ENCODE assay signal across 32 mouse cellular contexts in the genomic region with DNA sequence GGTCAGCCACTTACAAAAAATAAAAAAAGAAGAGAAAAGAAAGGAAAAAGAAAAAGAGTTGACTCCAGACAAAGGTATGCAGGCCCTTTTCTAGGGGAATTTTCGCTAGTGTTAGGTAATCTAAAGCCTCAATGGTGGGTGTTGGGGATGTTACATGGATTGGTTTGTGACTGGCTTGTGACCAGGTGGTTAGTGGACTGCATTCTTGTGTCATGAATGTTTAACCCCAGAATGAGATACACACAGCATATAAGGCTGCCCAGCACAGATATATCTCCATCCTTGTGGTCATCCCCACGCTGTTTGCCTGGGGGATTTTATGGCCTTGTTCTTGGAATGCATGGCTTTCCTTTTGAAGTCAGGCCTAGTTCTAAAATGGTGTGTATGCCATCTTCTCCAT. TPM values are rescaled to one million over a fixed set of nuclear protein-coding genes. Genes with fewer than 3 reads are reported as not detected.
A peak's percentile ranks its signal among the peaks of the same experiment; 100 is the strongest.
DNase-seq lines count a peak whose midpoint lies in the region; ATAC-seq and TF ChIP-seq lines count a peak whose summit lies in the region.
"Had no signal": no experiment of that assay in that cellular context is flagged by ENCODE, and none has a peak within 500 bp of the region (broad histone marks: within the 10 kb centered on the region; RNA-seq: fewer than 3 reads in every experiment).

No protein-coding gene starts in this region.

- H3K4me2 ChIP-seq in kidney, embryonic 14.5 days (replicated peaks; ENCODE audit: low read depth, low read length), result no peak overlapping the region
- H3K4me2 ChIP-seq in kidney, embryonic 16.5 days (replicated peaks; ENCODE audit: low read depth, low read length), result no peak overlapping the region
- H3K4me2 ChIP-seq: heart, embryonic 12.5 days; midbrain, embryonic 13.5 days had no signal

- H3K9me3 ChIP-seq in kidney, embryonic 14.5 days (ENCODE audit: control insufficient read depth, low read length), result no peaks in the 10 kb centered on the region
- no peaks in the 10 kb centered on the region for H3K9me3 ChIP-seq in MEL (replicated peaks; ENCODE audit: insufficient read depth, low read length)
- peaks cover 4% of the 10 kb centered on the region for H3K9me3 ChIP-seq in kidney, embryonic 16.5 days (ENCODE audit: low read length)
- no peaks in the 10 kb centered on the region for H3K9me3 ChIP-seq in hindbrain, embryonic 10.5 days
- H3K9me3 ChIP-seq: heart, embryonic 12.5 days; midbrain, embryonic 13.5 days had no signal

- TF ChIP-seq EP300 in MEL (IDR thresholded peaks at IDR 0.05; ENCODE audit: low read depth in 1 of 2, low read length in 2 of 2), result no peak

- H3K27ac ChIP-seq in kidney, embryonic 14.5 days (ENCODE audit: low read depth, low read length), result no peak overlapping the region; the same call in 1 of the 2 replicates
- H3K27ac ChIP-seq in MEL (ENCODE audit: control insufficient read depth, low read depth, low read length), result peak overlapping the region; percentile 67
- H3K27ac ChIP-seq in kidney, embryonic 16.5 days (ENCODE audit: low read length), result peak overlapping the region; percentile 91
- H3K27ac ChIP-seq in hindbrain, embryonic 10.5 days, result no peak overlapping the region
- H3K27ac ChIP-seq: midbrain, embryonic 13.5 days had no signal

- TF ChIP-seq POLR2A in MEL (IDR thresholded peaks at IDR 0.05; ENCODE audit: control insufficient read depth in 1 of 2, insufficient read depth in 1 of 2, low read depth in 1 of 2, low read length in 2 of 2, poor library complexity in 1 of 2), result no peak

- DNase-seq in kidney, adult 18-20 months, result peak; percentile 45
- peak; percentile 67 for DNase-seq in 3134 (ENCODE audit: extremely low read depth, insufficient read length, low spot score)
- DNase-seq in MEL (ENCODE audit: low read depth, low spot score), result no peak
- no peak for DNase-seq in hindbrain, embryonic 10.5 days (ENCODE audit: low spot score)
- DNase-seq in ovary, postnatal 14 days (ENCODE audit: low spot score), result no peak
- DNase-seq: adrenal gland, postnatal 36 days; B cell, adult 2 months; cerebellum, adult 11 months; cerebellum, postnatal 10 days; forebrain, postnatal 0 days; gastrocnemius, postnatal 14 days; heart, adult 18-20 months; heart, postnatal 10 days; layer of hippocampus, adult 9-11 months; left cerebral cortex, postnatal 4 days; liver; lung, adult 2 months; lung, postnatal 14 days; right cerebral cortex, postnatal 14 days had no signal

- TF ChIP-seq CTCF in MEL (IDR thresholded peaks at IDR 0.05 in 2 of 3, conservative IDR thresholded peaks at IDR 0.05 in 1 of 3; ENCODE audit: control insufficient read depth in 1 of 3, insufficient read depth in 1 of 3, low read depth in 2 of 3, low read length in 3 of 3, poor library complexity in 1 of 3, severe bottlenecking in 1 of 3), result no peak

- peaks cover 12% of the 10 kb centered on the region; the same call in 1 of the 2 replicates for H3K36me3 ChIP-seq in kidney, embryonic 14.5 days (ENCODE audit: control insufficient read depth, insufficient read depth, low read length)
- peaks cover 0 to 39% of the 10 kb centered on the region in 2 experiments; a peak in 2 of 4 replicates for H3K36me3 ChIP-seq in MEL (ENCODE audit: control insufficient read depth in 1 of 2, insufficient read depth in 2 of 2, low read length in 2 of 2)
- H3K36me3 ChIP-seq in kidney, embryonic 16.5 days (ENCODE audit: insufficient read depth, low read length), result peaks cover 33% of the 10 kb centered on the region
- H3K36me3 ChIP-seq in hindbrain, embryonic 10.5 days, result peaks cover 44% of the 10 kb centered on the region

- H3K4me3 ChIP-seq in kidney, embryonic 14.5 days (ENCODE audit: low read length), result no peak overlapping the region
- no peak overlapping the region for H3K4me3 ChIP-seq in MEL (ENCODE audit: control insufficient read depth in 1 of 2, insufficient read depth in 1 of 2, low read depth in 2 of 2, low read length in 2 of 2)
- H3K4me3 ChIP-seq in kidney, embryonic 16.5 days (ENCODE audit: low read length), result no peak overlapping the region
- no peak overlapping the region for H3K4me3 ChIP-seq in hindbrain, embryonic 10.5 days
- H3K4me3 ChIP-seq: heart, embryonic 12.5 days; midbrain, embryonic 13.5 days had no signal

- 76% methylated on average over 2 of the region's 2 CpGs for WGBS in kidney, embryonic 14.5 days
- WGBS in kidney, embryonic 16.5 days, result 75% methylated on average over 2 of the region's 2 CpGs
- 85% methylated on average over 2 of the region's 2 CpGs for WGBS in hindbrain, embryonic 10.5 days

- ATAC-seq in kidney, embryonic 14.5 days (ENCODE audit: low FRiP score, low TSS enrichment), result no peak
- no peak for ATAC-seq in kidney, embryonic 16.5 days (ENCODE audit: low FRiP score, low TSS enrichment)
- ATAC-seq: forebrain, postnatal 0 days; midbrain, embryonic 13.5 days had no signal

- H3K79me2 ChIP-seq in MEL (ENCODE audit: control insufficient read depth, insufficient read depth, low read length, poor library complexity), result no peaks in the 10 kb centered on the region; the same call in 1 of the 2 replicates

- H3K27me3 ChIP-seq in kidney, embryonic 14.5 days (ENCODE audit: control insufficient read depth, insufficient read depth, low read length), result no peaks in the 10 kb centered on the region
- no peaks in the 10 kb centered on the region for H3K27me3 ChIP-seq in MEL (ENCODE audit: control insufficient read depth in 1 of 2, insufficient read depth in 2 of 2, low read length in 2 of 2)
- no peaks in the 10 kb centered on the region for H3K27me3 ChIP-seq in kidney, embryonic 16.5 days (ENCODE audit: insufficient read depth, low read length)
- no peaks in the 10 kb centered on the region for H3K27me3 ChIP-seq in hindbrain, embryonic 10.5 days (ENCODE audit: insufficient read depth, poor library complexity, severe bottlenecking)
- H3K27me3 ChIP-seq: heart, embryonic 12.5 days; midbrain, embryonic 13.5 days had no signal

- no peak overlapping the region for H3K9ac ChIP-seq in kidney, embryonic 14.5 days (ENCODE audit: low read depth, low read length)
- no peak overlapping the region for H3K9ac ChIP-seq in MEL (ENCODE audit: control insufficient read depth, low read depth, low read length, poor library complexity, severe bottlenecking)
- no peak overlapping the region for H3K9ac ChIP-seq in kidney, embryonic 16.5 days (replicated peaks; ENCODE audit: low read length)
- H3K9ac ChIP-seq: forebrain, postnatal 0 days; heart, embryonic 12.5 days; midbrain, embryonic 13.5 days had no signal

- H3K4me1 ChIP-seq in kidney, embryonic 14.5 days (ENCODE audit: control insufficient read depth, insufficient read depth, low read length), result peaks cover 35% of the 10 kb centered on the region
- peaks cover 30 to 38% of the 10 kb centered on the region in 2 experiments for H3K4me1 ChIP-seq in MEL (ENCODE audit: control insufficient read depth in 1 of 2, insufficient read depth in 2 of 2, low read length in 2 of 2)
- peaks cover 56% of the 10 kb centered on the region for H3K4me1 ChIP-seq in kidney, embryonic 16.5 days (ENCODE audit: insufficient read depth, low read length)
- H3K4me1 ChIP-seq in hindbrain, embryonic 10.5 days (replicated peaks), result peaks cover 11% of the 10 kb centered on the region; the same call in 1 of the 2 replicates
- H3K4me1 ChIP-seq: midbrain, embryonic 13.5 days had no signal

- TF ChIP-seq RAD21 in MEL (IDR thresholded peaks at IDR 0.05; ENCODE audit: low read depth, low read length), result no peak

TF ChIP-seq in MEL, 35 proteins besides CTCF, POLR2A, EP300 and RAD21:
- TF ChIP-seq ETS1 (IDR thresholded peaks at IDR 0.05; ENCODE audit: low read depth, low read length), result no peak
- no peak for TF ChIP-seq TBP (IDR thresholded peaks at IDR 0.05; ENCODE audit: low read depth, low read length)
- TF ChIP-seq CHD1 (IDR thresholded peaks at IDR 0.05; ENCODE audit: low read depth, low read length), result no peak
- TF ChIP-seq NRF1 (IDR thresholded peaks at IDR 0.05; ENCODE audit: insufficient read depth, low read depth, low read length, poor library complexity, severe bottlenecking), result 0 out of 2 replicates have a peak, but pooled peaks have one; percentile 8

RNA-seq across cellular contexts. Expression of gene Plscr2, which starts 2.1 kb away (rescaled TPM):
- 6.0 and 11.6 TPM in 2 replicates for polyA plus RNA-seq in kidney, embryonic 14.5 days (2014; fragmentation: Nextera tagmentation; extraction: Ambion mirVana)
- 0.16 and 0.19 TPM in 2 replicates for total RNA-seq in MEL (2012; rRNA removed)
- polyA plus RNA-seq in MEL (2012; ENCODE audit: insufficient read depth in 1 of 2, insufficient read length in 2 of 2, low read depth in 1 of 2, low replicate concordance in 2 of 2, missing spikeins in 1 of 2), result under 1 TPM in 1 of 2 experiments, not detected in 1; 0.11 TPM
- polyA plus RNA-seq in kidney, embryonic 16.5 days (2015; fragmentation: Nextera tagmentation; extraction: Ambion mirVana), result 42.7 and 47.8 TPM in 2 replicates
- 0.17 and 0.77 TPM in 2 replicates for polyA plus RNA-seq in hindbrain, embryonic 10.5 days (2016; fragmentation: Nextera tagmentation; extraction: Ambion mirVana)
- total RNA-seq: monocyte, adult 5-6 weeks had no signal
- polyA plus RNA-seq: neural tube, embryonic 11.5 days had no signal

RNA-seq across cellular contexts. Expression of gene Plscr1, which starts 23.7 kb away (rescaled TPM):
- polyA plus RNA-seq in kidney, embryonic 14.5 days (2014; fragmentation: Nextera tagmentation; extraction: Ambion mirVana), result 83.5 and 91.2 TPM in 2 replicates
- 5.5 and 7.3 TPM in 2 replicates for total RNA-seq in MEL (2012; rRNA removed)
- 1 to 10 TPM in 1 of 2 experiments, not detected in 1; 9.5 TPM for polyA plus RNA-seq in MEL (2012; ENCODE audit: insufficient read depth in 1 of 2, insufficient read length in 2 of 2, low read depth in 1 of 2, low replicate concordance in 2 of 2, missing spikeins in 1 of 2)
- polyA plus RNA-seq in kidney, embryonic 16.5 days (2015; fragmentation: Nextera tagmentation; extraction: Ambion mirVana), result 82.2 and 82.5 TPM in 2 replicates
- polyA plus RNA-seq in hindbrain, embryonic 10.5 days (2016; fragmentation: Nextera tagmentation; extraction: Ambion mirVana), result 26.8 and 35.7 TPM in 2 replicates

RNA-seq across cellular contexts. Expression of gene 1700057G04Rik, which starts 35.9 kb away (rescaled TPM):
- polyA plus RNA-seq in kidney, embryonic 14.5 days (2014; fragmentation: Nextera tagmentation; extraction: Ambion mirVana), result not detected in 2 replicates
- not detected in 2 replicates for total RNA-seq in MEL (2012; rRNA removed)
- polyA plus RNA-seq in MEL (2012; ENCODE audit: insufficient read depth in 1 of 2, insufficient read length in 2 of 2, low read depth in 1 of 2, low replicate concordance in 2 of 2, missing spikeins in 1 of 2), result under 1 TPM in 1 of 2 experiments, not detected in 1; 0.19 TPM
- not detected in 2 replicates for polyA plus RNA-seq in kidney, embryonic 16.5 days (2015; fragmentation: Nextera tagmentation; extraction: Ambion mirVana)
- polyA plus RNA-seq in hindbrain, embryonic 10.5 days (2016; fragmentation: Nextera tagmentation; extraction: Ambion mirVana), result not detected in 2 replicates
- total RNA-seq: adrenal gland, adult 18-20 months; adrenal gland, postnatal 36 days; forebrain, postnatal 0 days; gastrocnemius, postnatal 14 days; heart, adult 18-20 months; heart, postnatal 10 days; left cerebral cortex, adult 8-10 months; left cerebral cortex, postnatal 4 days; megakaryocyte progenitor cell, adult 5-6 weeks had no signal
- polyA plus RNA-seq: embryonic facial prominence, embryonic 11.5 days; forebrain, embryonic 11.5 days; forebrain, postnatal 0 days; heart, embryonic 12.5 days; hindbrain, embryonic 11.5 days; lung, adult 2 months; midbrain, embryonic 13.5 days; neural tube, embryonic 11.5 days; thymus, postnatal 0 days had no signal

Comparison
In these comparisons a context has a peak if more than half of its experiments do, and no peak if none do; other contexts are left out.
1. H3K27ac ChIP-seq: peak in MEL (single experiment) and kidney, embryonic 16.5 days (single experiment); none in kidney, embryonic 14.5 days (single experiment) and hindbrain, embryonic 10.5 days (single experiment).
2. DNase-seq: peak in kidney, adult 18-20 months (single experiment) and 3134 (single experiment); none in MEL (single experiment), hindbrain, embryonic 10.5 days (single experiment) and ovary, postnatal 14 days (single experiment).